Mouse (Mus musculus): ENCODE results near the gene Rps27.

Rps27 gene

GRCm38 (mm10) chr3:90231507-90232333 lies 18.3 kb upstream of the Rps27 start, which contains the start of gene Jtb:
Gene Jtb, plus strand, starts transcription at chr3:90231597.
- peak; percentile 93 for DNase-seq (ENCODE audit: low spot score)

- no peak for DNase-seq (ENCODE audit: low spot score)
These were observed 17.6 kb upstream of the Rps27 start for GRCm38 (mm10) chr3:90231075-90231474.

GRCm38 (mm10) chr3:90224331-90224730 lies 10.9 kb upstream of the Rps27 start:
- DNase-seq (ENCODE audit: low spot score): no peak

- no peak for DNase-seq (ENCODE audit: low spot score)
These were observed 9.5 kb upstream of the Rps27 start for GRCm38 (mm10) chr3:90222941-90223340.

- no peak for DNase-seq (ENCODE audit: low spot score)
These were observed 9.0 kb upstream of the Rps27 start for GRCm38 (mm10) chr3:90222455-90222854.

GRCm38 (mm10) chr3:90221123-90221522 lies 7.7 kb upstream of the Rps27 start:
- DNase-seq (ENCODE audit: low spot score): no peak

GRCm38 (mm10) chr3:90220531-90220951 lies 7.1 kb upstream of the Rps27 start:
- DNase-seq (ENCODE audit: low spot score): peak; percentile 74

- no peak for DNase-seq (ENCODE audit: low spot score)
These were observed 6.6 kb upstream of the Rps27 start for GRCm38 (mm10) chr3:90220088-90220487.

GRCm38 (mm10) chr3:90215825-90216380 lies 2.5 kb upstream of the Rps27 start:
- no peak for DNase-seq (ENCODE audit: low spot score)

GRCm38 (mm10) chr3:90213956-90214684 lies 669 bp upstream of the Rps27 start:
- DNase-seq (ENCODE audit: low spot score): no peak

GRCm38 (mm10) chr3:90212723-90213122 lies 728 bp downstream of the Rps27 start:
- DNase-seq (ENCODE audit: low spot score): no peak

GRCm38 (mm10) chr3:90211475-90212398 lies 1.7 kb downstream of the Rps27 start:
- DNase-seq (ENCODE audit: low spot score): no peak

- DNase-seq (ENCODE audit: low spot score): no peak
These were observed 3.4 kb downstream of the Rps27 start for GRCm38 (mm10) chr3:90209908-90210566.

- DNase-seq (ENCODE audit: low spot score): no peak
These were observed 4.8 kb downstream of the Rps27 start for GRCm38 (mm10) chr3:90208662-90209061.

GRCm38 (mm10) chr3:90204582-90204981 lies 8.9 kb downstream of the Rps27 start:
- no peak for DNase-seq (ENCODE audit: low spot score)

- DNase-seq (ENCODE audit: low spot score): no peak
These were observed 9.8 kb downstream of the Rps27 start for GRCm38 (mm10) chr3:90203619-90204018.

- no peak for DNase-seq (ENCODE audit: low spot score)
These were observed 10.6 kb downstream of the Rps27 start for GRCm38 (mm10) chr3:90202884-90203283.

GRCm38 (mm10) chr3:90197548-90197947 lies 15.9 kb downstream of the Rps27 start:
- DNase-seq (ENCODE audit: low spot score): no peak

GRCm38 (mm10) chr3:90195644-90196043 lies 17.8 kb downstream of the Rps27 start:
- DNase-seq (ENCODE audit: low spot score): no peak

- DNase-seq (ENCODE audit: low spot score): no peak
These were observed 18.7 kb downstream of the Rps27 start for GRCm38 (mm10) chr3:90194759-90195158.

GRCm38 (mm10) chr3:90190859-90191510 lies 22.5 kb downstream of the Rps27 start:
- DNase-seq (ENCODE audit: low spot score): no peak

All from testis, postnatal 14 days (tissue).